Mouse (Mus musculus) kidney, postnatal 0 days (tissue): ENCODE measurements around the gene Slit3. TPM values are rescaled to one million over a fixed set of nuclear protein-coding genes. Genes with fewer than 3 reads are reported as not detected.

Experiments
- ATAC-seq: fragments of 200-750 bp; cut with Nextera tagmentation; replicated peaks from 2 replicates; pipeline ENCODE4 v1.8.0; 2017; ENCODE audit warnings: low read depth, moderate number of reproducible peaks, moderate TSS enrichment, moderate library complexity; ENCODE audit not compliant: low FRiP score
- DNase-seq: peaks from one replicate; pipeline ENCODE4 v3.0.0-alpha.2; 2016; ENCODE audit warnings: low spot score
- H3K27ac ChIP-seq: fragments of 300-500 bp; sonication (generic); 2 replicates; pipeline ENCODE4 v1.5.1; 2014; ENCODE audit warnings: mild to moderate bottlenecking
- H3K27me3 ChIP-seq: fragments of 300-500 bp; sonication (generic); 2 replicates; pipeline ENCODE4 v1.6.1; 2014; ENCODE audit warnings: low read length, mixed read lengths; ENCODE audit not compliant: insufficient read depth
- H3K36me3 ChIP-seq: fragments of 300-500 bp; sonication (generic); 2 replicates; pipeline ENCODE4 v1.6.1; 2014; ENCODE audit warnings: low read length, mixed read lengths; ENCODE audit not compliant: insufficient read depth
- H3K4me1 ChIP-seq: fragments of 300-500 bp; sonication (generic); replicated peaks from 2 replicates; pipeline ENCODE4 v1.6.1; 2014; ENCODE audit warnings: antibody characterized with exemption, low read length, mixed read lengths; ENCODE audit not compliant: insufficient read depth
- H3K4me2 ChIP-seq: fragments of 300-500 bp; sonication (generic); 2 replicates; pipeline ENCODE4 v1.6.1; 2014; ENCODE audit warnings: mild to moderate bottlenecking, low read length, moderate library complexity, mixed read lengths
- H3K4me3 ChIP-seq: fragments of 300-500 bp; sonication (generic); replicated peaks from 2 replicates; pipeline ENCODE4 v1.5.1; 2014; ENCODE audit warnings: low read depth, low read length
- H3K9ac ChIP-seq: fragments of 300-500 bp; sonication (generic); 2 replicates; pipeline ENCODE4 v1.6.1; 2014; ENCODE audit warnings: low read depth, low read length
- H3K9me3 ChIP-seq: fragments of 300-500 bp; sonication (generic); replicated peaks from 2 replicates; pipeline ENCODE4 v1.6.1; 2016; ENCODE audit warnings: low read length, inconsistent platforms, mixed read lengths
- CTCF ChIP-seq: IDR thresholded peaks from 2 replicates; pipeline ENCODE4 v1.5.1; 2016; ENCODE audit warnings: antibody characterized with exemption, low read depth, mild to moderate bottlenecking, moderate library complexity
- WGBS: fragments of 180-500 bp; shearing (Covaris S2); extraction: QIAGEN DNeasy Blood & Tissue Kit; methylation state at CpG from one replicate; pipeline ENCODE4 v1.1.7; 2014; 5-methylcytosine and 5-hydroxymethylcytosine counted together
- polyA plus RNA-seq: library from polyadenylated mRNA; unstranded; fragments of >200 nt; fragmentation: Nextera tagmentation; extraction: Ambion mirVana; gene quantifications from 2 replicates; pipeline ENCODE4 v1.2.1, GENCODE M21; 2015

The Slit3 gene
- polyA plus RNA-seq, 1 experiment from 2014 or later = 6.6 TPM

DNA sequence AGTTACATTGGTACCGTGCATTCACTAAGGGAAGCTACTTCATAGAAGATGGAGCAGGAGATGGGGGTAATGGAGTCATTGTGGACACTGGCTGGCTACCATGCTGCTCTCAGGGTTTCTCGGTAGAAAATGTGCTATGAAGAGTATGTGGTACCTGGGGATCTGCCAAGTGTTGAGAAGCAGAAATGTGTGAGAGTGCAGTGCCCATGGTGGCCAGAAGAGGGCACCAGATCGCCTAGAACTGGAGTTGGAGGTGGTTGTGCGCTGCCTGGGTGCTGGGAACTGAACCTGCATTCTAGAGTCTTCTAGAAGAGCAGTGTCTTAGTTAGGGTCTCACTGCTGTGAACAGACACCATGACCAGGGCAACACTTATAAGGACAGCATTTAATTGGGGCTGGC lies 582.4 kb downstream of the Slit3 start:
- no peaks in the 10 kb centered on the region for H3K27me3 ChIP-seq
- no peak overlapping the region for H3K4me3 ChIP-seq
- ATAC-seq = no peak
- no peak overlapping the region for H3K27ac ChIP-seq
- peak; percentile 47 for TF ChIP-seq CTCF
- no peak overlapping the region for H3K4me2 ChIP-seq
- H3K9me3 ChIP-seq = 0 out of 2 replicates have a peak, but pooled peaks cover 4% of the 10 kb centered on the region
- H3K4me1 ChIP-seq = no peaks in the 10 kb centered on the region
- DNase-seq = no peak
- 72% methylated on average over 4 of the region's 4 CpGs for WGBS
- no peaks in the 10 kb centered on the region for H3K36me3 ChIP-seq
- H3K9ac ChIP-seq = no peak overlapping the region

DNA sequence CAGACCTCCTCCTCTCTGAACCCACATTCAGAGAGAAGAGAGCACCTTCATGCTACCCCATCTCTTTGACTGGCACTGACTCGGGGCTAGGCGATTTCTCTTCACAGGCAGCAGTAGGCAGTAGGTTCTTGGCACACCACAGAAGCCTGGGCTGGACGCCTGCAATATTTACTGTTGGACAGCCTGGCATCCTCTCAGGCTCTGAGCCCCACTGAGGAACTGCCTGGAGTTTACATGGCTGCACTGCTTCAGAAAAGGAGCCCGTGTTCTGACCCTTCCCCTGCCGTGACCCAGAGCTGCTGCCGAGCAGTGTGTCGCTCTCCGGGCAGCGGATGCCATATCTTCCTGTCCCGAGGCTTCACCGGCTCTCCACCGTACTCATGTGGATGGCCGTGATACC lies 583.4 kb downstream of the Slit3 start:
- DNase-seq (no peak), ATAC-seq (no peak)
- H3K4me3 ChIP-seq = no peak overlapping the region
- no peak overlapping the region for H3K27ac ChIP-seq
- H3K9ac ChIP-seq = no peak overlapping the region
- no peaks in the 10 kb centered on the region for H3K36me3 ChIP-seq
- H3K4me1 ChIP-seq = no peaks in the 10 kb centered on the region
- 0 out of 2 replicates have a peak, but pooled peaks cover 4% of the 10 kb centered on the region for H3K9me3 ChIP-seq
- WGBS = 99% methylated on average over 13 of the region's 13 CpGs
- no peak for TF ChIP-seq CTCF
- H3K4me2 ChIP-seq = no peak overlapping the region
- H3K27me3 ChIP-seq = no peaks in the 10 kb centered on the region

DNA sequence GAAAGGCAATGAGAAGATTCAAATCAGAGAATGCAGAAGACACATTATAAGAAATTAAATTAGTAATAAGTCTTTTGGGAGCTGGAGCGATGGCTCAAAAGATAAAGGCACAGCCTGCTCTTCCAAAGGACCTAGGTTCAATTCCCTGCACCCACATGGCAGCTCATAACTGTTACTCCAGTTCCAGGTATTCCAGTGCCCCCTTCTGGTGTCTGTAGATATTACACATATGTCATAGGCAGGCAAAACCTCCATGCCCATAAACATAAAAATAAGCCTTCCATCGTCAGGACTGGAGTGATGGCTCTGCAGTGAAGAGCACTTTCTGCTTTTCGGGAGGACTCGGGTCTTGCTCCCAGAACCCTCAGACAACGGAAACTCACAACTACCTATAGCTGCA lies 583.9 kb downstream of the Slit3 start:
- TF ChIP-seq CTCF = 0 out of 2 replicates have a peak, but pooled peaks have one; percentile 12
- H3K9me3 ChIP-seq = 0 out of 2 replicates have a peak, but pooled peaks cover 4% of the 10 kb centered on the region
- H3K36me3 ChIP-seq = no peaks in the 10 kb centered on the region
- ATAC-seq (no peak), DNase-seq (no peak)
- H3K4me2 ChIP-seq = no peak overlapping the region
- 95% methylated on average over 5 of the region's 5 CpGs for WGBS
- no peaks in the 10 kb centered on the region for H3K4me1 ChIP-seq
- no peak overlapping the region for H3K27ac ChIP-seq
- H3K27me3 ChIP-seq = no peaks in the 10 kb centered on the region
- no peak overlapping the region for H3K9ac ChIP-seq
- no peak overlapping the region for H3K4me3 ChIP-seq

DNA sequence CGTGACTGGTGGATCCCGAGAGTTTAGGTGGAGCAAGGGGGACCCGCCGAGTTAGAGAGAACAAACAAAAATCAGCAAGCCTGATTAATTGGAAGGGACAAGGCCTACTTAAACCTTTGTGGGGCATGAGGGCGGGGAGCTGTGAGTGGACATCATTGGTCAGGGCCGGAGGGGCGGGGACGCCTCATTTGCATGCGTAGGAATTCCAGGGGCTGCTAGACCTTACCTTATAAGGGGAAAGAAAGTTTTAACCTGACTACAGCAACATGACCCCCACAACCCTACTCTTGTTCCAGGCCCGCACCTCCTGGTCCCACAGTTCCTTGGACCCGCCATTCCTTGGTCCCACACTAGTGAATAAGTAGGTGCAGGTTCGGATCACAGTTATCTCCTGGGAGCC lies 586.4 kb downstream of the Slit3 start:
- H3K9me3 ChIP-seq = 0 out of 2 replicates have a peak, but pooled peaks cover 4% of the 10 kb centered on the region
- 94% methylated on average over 12 of the region's 12 CpGs for WGBS
- H3K9ac ChIP-seq = no peak overlapping the region
- H3K27me3 ChIP-seq = no peaks in the 10 kb centered on the region
- H3K4me1 ChIP-seq = no peaks in the 10 kb centered on the region
- H3K27ac ChIP-seq = no peak overlapping the region
- H3K4me3 ChIP-seq = no peak overlapping the region
- DNase-seq = no peak
- no peak for ATAC-seq
- no peak overlapping the region for H3K4me2 ChIP-seq
- no peak for TF ChIP-seq CTCF
- no peaks in the 10 kb centered on the region for H3K36me3 ChIP-seq

DNA sequence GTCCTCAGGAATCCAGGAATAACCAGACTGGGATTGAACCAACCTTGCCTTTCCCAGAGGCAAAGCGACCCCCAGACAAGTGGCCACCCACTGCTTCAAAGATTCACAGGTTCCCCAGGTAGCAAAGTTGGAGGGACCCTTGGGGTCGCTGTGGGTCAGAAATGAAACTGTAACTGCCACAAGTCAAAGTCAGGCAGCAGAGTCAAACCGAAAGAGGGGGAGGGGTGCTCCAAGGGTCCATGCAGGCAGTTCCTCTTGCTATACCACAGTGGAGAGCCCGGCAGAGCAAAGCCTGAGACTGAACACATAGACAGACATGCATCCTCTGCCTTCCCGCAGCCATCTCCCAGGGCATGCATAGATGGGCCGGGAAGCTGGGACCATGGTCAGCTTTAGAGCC lies 590.3 kb downstream of the Slit3 start:
- H3K27me3 ChIP-seq = no peaks in the 10 kb centered on the region
- no peaks in the 10 kb centered on the region for H3K9me3 ChIP-seq
- DNase-seq (no peak), ATAC-seq (no peak)
- no peaks in the 10 kb centered on the region for H3K36me3 ChIP-seq
- no peak overlapping the region for H3K9ac ChIP-seq
- no peak overlapping the region for H3K4me3 ChIP-seq
- no peak overlapping the region for H3K27ac ChIP-seq
- no peak overlapping the region for H3K4me2 ChIP-seq
- TF ChIP-seq CTCF = no peak
- H3K4me1 ChIP-seq = no peaks in the 10 kb centered on the region
- WGBS = 89% methylated on average over 6 of the region's 6 CpGs

DNA sequence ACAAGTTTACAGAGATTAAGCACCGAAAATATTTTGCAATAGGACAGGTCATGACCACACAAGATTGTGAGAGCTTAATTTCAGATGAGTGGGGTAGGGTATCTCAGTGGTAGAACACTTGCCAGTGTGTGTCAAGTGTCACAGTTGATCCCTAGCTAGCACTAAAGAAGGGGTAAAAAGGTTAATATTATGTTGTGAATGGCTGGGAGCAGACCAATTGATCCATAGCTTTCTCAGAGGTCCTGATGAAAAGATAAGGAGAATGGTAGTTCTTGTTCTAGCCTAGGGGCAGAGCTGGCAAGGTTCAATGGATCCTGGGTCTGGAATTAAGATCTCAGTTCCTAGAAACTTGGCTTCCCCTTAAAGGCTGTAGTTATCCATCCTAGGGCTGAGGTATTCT lies 597.9 kb downstream of the Slit3 start:
- Histone ChIP-seq H3K4me1 (no peaks in the 10 kb centered on the region), H3K4me2 (no peak overlapping the region), H3K36me3 (no peaks in the 10 kb centered on the region), H3K27me3 (no peaks in the 10 kb centered on the region), H3K9me3 (no peaks in the 10 kb centered on the region), H3K4me3 (no peak overlapping the region), H3K27ac (no peak overlapping the region), H3K9ac (no peak overlapping the region)
- ATAC-seq (no peak), DNase-seq (no peak)
- TF ChIP-seq CTCF = no peak
- WGBS = 78% methylated on average over 1 of the region's 1 CpGs

DNA sequence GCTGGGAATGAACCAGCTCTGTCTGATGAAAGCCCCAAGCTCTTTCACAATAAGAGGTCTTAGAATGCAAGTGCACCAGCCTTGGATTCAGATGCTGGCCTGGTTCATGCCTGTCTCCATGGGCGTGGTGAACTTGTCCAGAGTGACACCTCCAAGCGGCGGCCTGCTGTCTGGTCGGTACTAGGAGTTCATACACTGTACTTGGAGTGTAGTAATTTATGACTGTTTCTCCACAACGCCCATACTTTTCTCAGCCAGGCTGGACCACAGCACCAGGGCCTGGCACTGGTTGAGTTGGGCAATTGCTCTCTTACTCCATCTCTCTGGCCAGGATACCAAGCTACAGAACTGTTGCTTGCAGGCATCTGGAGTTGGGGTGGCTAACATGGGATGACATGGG lies 602.9 kb downstream of the Slit3 start:
- no peak for ATAC-seq
- no peak for TF ChIP-seq CTCF
- no peaks in the 10 kb centered on the region for H3K27me3 ChIP-seq
- H3K4me2 ChIP-seq = no peak overlapping the region
- H3K4me3 ChIP-seq = no peak overlapping the region
- H3K9ac ChIP-seq = no peak overlapping the region
- no peaks in the 10 kb centered on the region for H3K9me3 ChIP-seq
- no peak overlapping the region for H3K27ac ChIP-seq
- no peaks in the 10 kb centered on the region for H3K36me3 ChIP-seq
- 65% methylated on average over 5 of the region's 5 CpGs for whole genome bisulfite sequencing
- no peak for DNase-seq
- H3K4me1 ChIP-seq = no peaks in the 10 kb centered on the region
